Mouse (Mus musculus) CD8-positive naive resting alpha-beta T cell, adult 2 months (primary cell): Measurements from ENCODE around the gene 4933402N03Rik.

Experiments used
- DNase-seq, 2 experiments: peaks; one replicate each; pipeline ENCODE4 v3.0.0; 2022; ENCODE audit warnings: low read depth in 2 of 2, low spot score in 2 of 2

The 4933402N03Rik gene

GRCm38 (mm10) chr7:131146214-131146613, at the start of gene 4933402N03Rik:
4933402N03Rik (minus strand) TSS chr7:131146314.
- no peak for DNase-seq

- no peak for DNase-seq
Measured at GRCm38 (mm10) chr7:131187996-131188395, 41.9 kb upstream of the 4933402N03Rik start.

DNA sequence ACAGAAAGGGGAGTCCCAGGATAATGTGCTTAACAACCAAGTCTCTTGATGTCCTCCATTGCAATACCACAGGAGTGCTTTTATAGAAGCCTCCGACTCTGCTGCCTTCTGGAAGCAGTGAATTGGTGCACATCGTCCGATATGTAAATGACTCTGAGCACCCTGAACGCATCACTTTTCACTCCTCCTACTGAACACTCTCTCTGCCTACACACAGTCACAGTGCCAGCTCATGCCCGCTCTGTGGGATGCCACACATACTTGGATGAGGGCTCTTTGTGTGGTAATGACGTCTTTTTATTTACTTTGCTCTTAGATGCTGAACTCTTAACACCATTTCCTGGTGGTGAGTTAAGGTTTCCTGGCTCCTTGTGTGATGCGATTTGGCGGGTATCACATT, 40.9 kb upstream of the 4933402N03Rik start:
- DNase-seq, result no peak

DNA sequence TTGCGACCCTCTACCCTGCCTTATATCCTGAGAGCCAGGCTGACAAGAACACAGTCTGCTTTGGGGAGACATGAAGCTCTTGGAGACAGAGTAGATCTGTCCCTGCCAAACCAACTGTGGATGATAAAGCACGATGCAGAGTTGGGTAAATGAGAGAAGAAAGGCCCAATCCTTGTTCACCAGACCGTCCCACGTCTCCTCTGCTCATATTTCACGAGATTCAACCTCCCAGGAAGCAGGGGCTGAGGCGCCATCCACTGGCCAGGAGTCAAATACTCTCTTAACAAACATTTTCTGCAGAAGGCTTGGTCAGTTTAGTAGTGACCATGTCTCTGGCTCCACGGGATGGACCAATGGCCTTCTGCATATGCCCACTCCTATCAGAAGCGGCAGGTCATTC, 38.2 kb upstream of the 4933402N03Rik start:
- no peak for DNase-seq

- no peak for DNase-seq
Measured at GRCm38 (mm10) chr7:131182685-131183084, 36.6 kb upstream of the 4933402N03Rik start.

GRCm38 (mm10) chr7:131174121-131174520, 28.0 kb upstream of the 4933402N03Rik start, which contains the start of gene 5430419D17Rik:
5430419D17Rik (plus strand) TSS chr7:131174402.
- DNase-seq, result no peak

DNA sequence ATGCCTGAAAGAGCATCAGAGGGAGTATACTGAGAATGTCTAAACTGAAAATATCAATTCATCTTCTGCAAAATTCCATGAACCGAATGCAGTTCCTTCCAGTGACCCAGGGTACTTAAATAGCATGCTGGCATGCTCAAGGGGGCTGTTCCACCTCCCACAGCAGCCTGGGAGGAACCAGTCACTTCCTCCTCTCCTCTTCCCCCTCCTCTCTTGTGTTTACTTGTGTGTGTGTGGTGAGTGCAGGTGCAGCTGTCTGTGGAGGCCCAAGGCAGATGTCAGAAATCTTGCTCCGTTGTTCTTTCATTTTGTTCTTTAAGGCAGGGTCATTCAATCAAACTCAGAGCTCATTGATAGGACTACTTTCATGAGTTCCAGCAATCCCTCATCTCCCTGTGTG, 23.0 kb upstream of the 4933402N03Rik start:
- DNase-seq, result no peak

GRCm38 (mm10) chr7:131167771-131168170, 21.7 kb upstream of the 4933402N03Rik start:
- DNase-seq, result no peak

DNA sequence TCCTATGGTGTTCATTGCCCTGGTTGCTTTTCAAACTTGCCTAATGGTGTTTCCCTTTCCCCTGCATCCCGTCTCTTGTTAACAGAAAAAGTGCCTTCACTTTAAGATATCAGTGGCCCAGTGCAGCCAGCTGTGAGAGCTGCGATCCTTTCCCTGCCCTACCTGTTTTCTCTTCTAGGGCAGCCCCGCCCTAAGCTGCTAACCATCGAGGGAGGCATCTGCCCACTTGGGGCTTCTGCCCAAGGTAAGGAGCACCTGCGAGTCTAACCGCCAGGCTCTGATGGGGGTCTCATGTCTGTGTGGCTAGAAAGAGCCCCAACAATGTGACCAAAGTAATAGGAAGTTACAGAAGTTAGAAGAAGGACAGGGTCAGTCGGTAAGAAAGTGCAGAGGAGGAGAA, 16.1 kb upstream of the 4933402N03Rik start:
- DNase-seq, result no peak

DNA sequence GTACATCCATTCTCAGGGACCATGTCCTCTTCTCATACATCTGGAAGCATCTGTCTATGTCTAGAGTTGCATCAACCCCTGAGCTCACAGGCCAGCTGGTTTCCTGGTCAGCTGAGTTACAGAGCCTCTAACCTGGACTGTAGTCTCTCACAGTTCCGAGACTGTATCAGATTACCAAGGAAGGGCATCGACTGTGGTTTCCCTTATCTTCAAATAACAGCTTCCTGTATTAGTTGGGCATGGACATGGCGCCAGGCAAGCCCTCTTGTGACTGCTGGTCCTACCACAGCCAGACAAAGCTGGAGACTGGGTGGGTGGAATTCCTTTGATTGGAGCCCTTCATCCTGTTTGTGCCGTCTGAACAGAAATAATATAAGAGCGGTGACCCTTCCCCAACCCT, 6.9 kb upstream of the 4933402N03Rik start:
- no peak for DNase-seq

- no peak for DNase-seq
Measured at GRCm38 (mm10) chr7:131150179-131150578, 4.1 kb upstream of the 4933402N03Rik start.

GRCm38 (mm10) chr7:131133181-131133580, 12.9 kb downstream of the 4933402N03Rik start:
- DNase-seq, result no peak

- DNase-seq, result no peak
Measured at GRCm38 (mm10) chr7:131130021-131130420, 16.1 kb downstream of the 4933402N03Rik start.

- no peak for DNase-seq
Measured at GRCm38 (mm10) chr7:131122210-131122807, 23.8 kb downstream of the 4933402N03Rik start.

- DNase-seq, result no peak
Measured at GRCm38 (mm10) chr7:131114434-131114833, 31.7 kb downstream of the 4933402N03Rik start.

DNA sequence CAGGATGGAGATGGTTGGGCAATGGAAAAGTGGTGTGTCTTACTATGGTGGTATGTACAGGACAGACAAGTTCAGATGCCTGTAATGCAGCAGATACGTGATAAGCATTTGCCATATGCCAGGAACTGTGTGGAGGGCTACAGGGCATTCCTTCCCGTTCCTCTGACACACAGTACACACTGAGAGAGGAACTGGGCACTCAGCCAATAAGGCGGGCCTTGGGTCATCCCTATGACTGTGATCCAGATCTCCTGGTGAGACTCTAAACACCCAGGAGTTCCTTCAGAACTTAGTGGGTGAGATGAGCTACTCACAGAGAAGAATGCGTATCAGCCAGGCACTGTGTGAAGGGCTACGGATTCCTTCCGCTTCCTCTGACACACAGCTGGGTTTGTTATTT, 32.4 kb downstream of the 4933402N03Rik start:
- DNase-seq, result no peak

DNA sequence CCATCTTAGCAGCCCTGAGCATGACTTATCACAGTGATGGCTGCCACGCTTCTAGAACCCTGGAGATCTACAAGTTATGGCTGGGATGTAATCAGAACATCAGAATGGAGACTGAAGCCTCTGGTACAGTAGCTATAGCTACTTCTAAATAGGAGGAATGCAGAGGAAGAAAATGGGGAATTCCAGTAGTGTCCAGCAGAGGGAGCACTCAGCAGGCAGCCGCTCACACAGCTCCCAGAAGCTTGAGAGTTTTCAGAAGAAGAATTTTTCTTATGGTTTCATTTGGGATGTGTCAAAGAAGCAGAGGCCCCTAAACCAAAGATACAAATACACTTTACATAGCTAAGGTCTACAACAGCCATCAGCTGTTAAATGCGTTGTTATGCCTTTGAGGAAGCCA, 33.6 kb downstream of the 4933402N03Rik start:
- peak; percentile 13 to 19 for DNase-seq
